Mouse (Mus musculus) olfactory bulb, adult 2 months (tissue): Measurements from ENCODE around the gene Kif1b.

ENCODE experiments used
- CTCF ChIP-seq: fragments of 200-500 bp; IDR thresholded peaks from 2 replicates; pipeline ENCODE4 v1.5.1; 2012; ENCODE audit warnings: low read depth, mild to moderate bottlenecking, low read length, moderate library complexity; ENCODE audit not compliant: insufficient read depth
- POLR2A ChIP-seq: fragments of 200-500 bp; IDR thresholded peaks from 2 replicates; pipeline ENCODE4 v1.6.1; 2012; ENCODE audit warnings: mild to moderate bottlenecking, low read depth, low read length, moderate library complexity; ENCODE audit not compliant: insufficient read depth

DNA sequence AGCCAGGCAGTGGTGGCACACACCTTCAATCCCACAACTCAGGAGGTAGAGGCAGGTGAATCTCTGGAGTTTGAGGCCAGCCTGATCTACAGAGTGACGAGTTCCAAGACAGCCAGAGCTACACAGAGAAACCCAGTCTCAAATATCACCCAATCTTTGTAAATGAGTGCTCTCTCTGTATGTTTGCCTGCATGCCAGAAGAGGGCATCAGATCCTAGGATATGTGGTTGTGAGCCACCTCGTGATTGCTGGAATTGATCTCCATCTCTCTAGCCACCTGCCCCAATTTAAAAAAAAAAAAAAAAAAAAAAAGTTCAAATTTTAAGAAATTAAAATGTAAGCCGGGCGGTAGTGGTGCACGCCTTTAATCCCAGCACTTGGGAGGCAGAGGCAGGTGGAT, 41.5 kb upstream of the Kif1b start:
- TF ChIP-seq POLR2A (no peak), CTCF (no peak)
